Mouse (Mus musculus) adrenal gland, adult 8-10 months (tissue): Measurements from ENCODE around the gene D230025D16Rik. TPM values are rescaled to one million over a fixed set of nuclear protein-coding genes. Genes with fewer than 3 reads are reported as not detected.
"Not testable (repeated sequence)": the region's sequence is repeated elsewhere in the genome, so short reads cannot be mapped to it uniquely, and the experiment has no call there.

Experiments used
- DNase-seq: peaks from one replicate; pipeline ENCODE4 v3.0.0; 2022
- total RNA-seq, 4 experiments: library from RNA; stranded (reverse); gene quantifications; 2 replicates each; pipeline ENCODE4 v1.2.4; 2022

The D230025D16Rik gene
- total RNA-seq, 4 experiments from 2014 or later: 25.0 to 31.8 (median 28.4) TPM

GRCm38 (mm10) chr8:105269075-105269458, 44.1 kb downstream of the D230025D16Rik start:
- DNase-seq: no peak

DNA sequence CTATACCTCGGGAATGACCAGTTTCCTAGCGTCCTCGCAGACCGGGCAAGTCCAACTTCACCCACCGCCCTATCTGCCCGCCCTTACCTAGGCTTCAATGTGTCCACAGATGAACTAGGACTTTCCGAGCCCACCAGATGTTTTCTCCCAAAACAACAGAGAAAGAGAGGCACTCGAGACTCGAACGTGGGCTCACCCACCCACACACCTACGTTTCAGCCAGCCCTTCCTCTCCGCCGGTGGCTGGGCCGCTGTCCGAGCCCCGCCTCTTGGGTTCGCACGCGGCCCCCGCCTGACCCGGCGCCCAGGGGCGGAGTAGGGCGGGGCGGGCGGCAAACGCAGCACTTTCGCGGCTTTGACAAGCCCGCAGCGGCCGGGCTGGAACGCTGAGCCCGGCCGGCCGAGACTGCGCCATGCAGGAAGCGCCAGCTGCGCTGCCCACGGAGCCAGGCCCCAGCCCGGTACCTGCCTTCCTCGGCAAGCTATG, 44.6 kb downstream of the D230025D16Rik start, which contains the start of gene Hsf4:
Gene Hsf4, plus strand, starts transcription at position 341 of the 487 bp plus-strand sequence.
- DNase-seq: no peak

- no peak for DNase-seq
Measured at GRCm38 (mm10) chr8:105270101-105270915, 45.4 kb downstream of the D230025D16Rik start.

DNA sequence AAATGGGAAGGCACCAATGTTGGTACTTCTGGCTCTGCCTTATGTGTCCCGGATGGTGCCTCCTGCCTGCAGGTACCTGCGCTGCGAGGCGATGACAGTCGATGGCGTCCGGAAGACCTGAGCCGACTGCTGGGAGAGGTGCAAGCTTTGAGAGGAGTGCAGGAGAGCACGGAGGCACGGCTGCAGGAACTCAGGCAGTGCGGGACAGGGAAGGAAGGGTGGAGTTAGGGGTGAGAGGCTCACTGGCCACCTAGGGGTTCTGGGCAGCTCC, 45.9 kb downstream of the D230025D16Rik start:
- DNase-seq: no peak

- no peak for DNase-seq
Measured at GRCm38 (mm10) chr8:105275387-105275786, 50.4 kb downstream of the D230025D16Rik start.

- DNase-seq: no peak
Measured at GRCm38 (mm10) chr8:105275840-105276239, 50.9 kb downstream of the D230025D16Rik start, which contains the start of gene Nol3. TSS of gene Nol3 (plus strand) at chr8:105276140.

DNA sequence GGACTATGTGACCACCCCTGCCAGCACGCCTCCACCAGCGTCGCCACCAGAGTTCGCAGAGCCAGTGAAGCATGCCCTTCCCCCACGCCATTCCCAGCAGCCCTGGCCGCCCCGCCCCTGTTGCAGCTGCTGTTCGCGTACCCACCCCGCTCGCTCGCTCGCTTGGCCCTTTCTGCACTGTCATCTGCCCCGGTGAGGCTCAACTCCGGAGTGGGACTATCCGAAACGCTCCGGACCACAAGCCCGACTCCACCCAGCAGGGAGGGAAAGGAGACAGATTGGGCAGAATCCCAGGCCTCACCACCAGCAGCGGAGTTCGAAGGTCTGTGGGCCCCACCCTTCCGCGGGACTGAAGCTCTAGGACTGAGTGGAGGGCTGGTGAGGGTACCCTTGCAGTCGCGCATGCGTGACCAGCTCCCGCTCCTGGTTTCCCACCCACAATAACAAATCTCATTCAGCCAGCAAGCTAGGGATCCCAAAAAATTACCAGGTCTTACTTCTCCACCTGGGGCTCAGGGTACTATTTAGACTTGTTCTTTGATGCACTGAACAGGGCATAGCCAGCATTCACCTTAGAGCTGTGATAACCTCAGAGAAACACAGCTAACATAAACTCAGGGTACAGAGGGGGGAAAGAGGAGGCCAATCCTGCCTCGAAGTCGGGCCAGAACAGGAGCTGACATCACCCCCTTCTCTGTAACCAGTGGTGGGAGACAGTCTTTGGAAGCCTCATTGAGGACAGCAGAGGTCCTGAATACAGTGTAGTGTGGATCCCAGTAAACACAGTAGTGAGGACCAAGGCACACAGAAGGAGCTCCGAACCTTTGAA, 51.6 kb downstream of the D230025D16Rik start:
- DNase-seq: no peak

- DNase-seq: peak; percentile 86
Measured at GRCm38 (mm10) chr8:105278911-105279334, 54.0 kb downstream of the D230025D16Rik start.

GRCm38 (mm10) chr8:105280567-105280966, 55.6 kb downstream of the D230025D16Rik start:
- no peak for DNase-seq

GRCm38 (mm10) chr8:105281821-105282220, 56.9 kb downstream of the D230025D16Rik start:
- no peak for DNase-seq

- no peak for DNase-seq
Measured at GRCm38 (mm10) chr8:105282239-105282638, 57.3 kb downstream of the D230025D16Rik start.

GRCm38 (mm10) chr8:105283074-105283473, 58.1 kb downstream of the D230025D16Rik start:
- no peak for DNase-seq

- no peak for DNase-seq
Measured at GRCm38 (mm10) chr8:105285514-105285913, 60.6 kb downstream of the D230025D16Rik start.

GRCm38 (mm10) chr8:105286907-105287306, 62.0 kb downstream of the D230025D16Rik start:
- DNase-seq: no peak

GRCm38 (mm10) chr8:105288231-105288630, 63.3 kb downstream of the D230025D16Rik start:
- no peak for DNase-seq

DNA sequence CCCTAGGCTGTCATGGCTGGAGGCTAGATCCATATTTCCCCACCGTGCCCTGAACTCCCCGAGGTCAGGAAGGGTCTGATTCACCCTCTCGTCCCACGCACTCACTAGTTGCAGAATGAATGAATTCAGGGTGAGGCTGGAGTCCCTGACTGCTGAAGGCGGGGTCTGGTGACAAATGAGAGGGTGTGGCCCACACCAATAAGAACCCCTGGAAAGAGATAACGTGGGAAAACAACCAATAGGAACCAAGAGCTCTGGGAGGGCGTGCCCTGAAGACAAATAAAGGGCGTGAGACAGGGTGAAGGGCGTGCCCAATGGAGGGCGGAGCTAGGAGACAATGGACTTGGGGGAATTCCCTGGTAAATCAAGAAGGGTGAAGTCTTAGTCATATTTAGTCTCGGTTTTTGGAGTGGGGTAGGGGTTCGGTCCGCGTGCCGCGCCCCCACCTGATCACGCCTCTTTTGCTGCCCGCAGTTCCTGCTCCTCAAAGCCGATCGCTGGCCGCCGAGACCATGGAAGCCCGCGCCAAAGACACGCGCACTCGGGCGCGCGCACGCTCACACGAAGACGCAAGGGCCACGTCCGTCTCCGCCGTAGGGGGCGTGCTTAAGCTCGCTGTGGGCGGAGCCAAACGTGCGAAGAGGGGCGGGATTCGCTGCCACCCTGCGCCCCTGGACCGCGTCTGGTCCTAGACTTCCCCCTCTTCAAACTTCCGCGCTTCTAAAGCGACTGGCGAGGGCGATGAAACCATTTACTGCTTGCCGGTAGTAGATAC, 64.2 kb downstream of the D230025D16Rik start:
- DNase-seq: peak; percentile 94

GRCm38 (mm10) chr8:105289805-105290460, 65.0 kb downstream of the D230025D16Rik start, which contains the start of gene 4931428F04Rik:
TSS of gene 4931428F04Rik (minus strand) at chr8:105289864.
- no peak for DNase-seq

GRCm38 (mm10) chr8:105290554-105291314, 65.8 kb downstream of the D230025D16Rik start:
- peak; percentile 76 for DNase-seq

DNA sequence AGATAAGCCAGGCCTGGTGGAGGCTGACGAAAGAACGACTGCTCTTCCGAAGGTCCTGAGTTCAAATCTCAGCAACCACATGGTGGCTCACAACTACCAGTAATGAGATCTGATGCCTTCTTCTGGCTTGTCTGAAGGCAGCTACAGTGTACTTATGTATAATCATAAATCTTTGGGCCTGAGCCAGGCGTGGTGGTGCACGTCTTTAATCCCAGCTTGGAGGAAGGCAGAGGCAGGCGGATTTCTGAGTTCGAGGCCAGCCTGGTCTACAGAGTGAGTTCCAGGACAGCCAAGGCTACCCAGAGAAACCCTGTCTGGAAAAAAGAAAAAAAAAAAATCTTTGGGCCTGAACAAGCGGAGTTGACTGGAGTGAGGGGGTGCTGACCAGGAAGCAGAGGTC, 66.4 kb downstream of the D230025D16Rik start:
- DNase-seq: not testable (repeated sequence)

GRCm38 (mm10) chr8:105291802-105292201, 66.9 kb downstream of the D230025D16Rik start:
- DNase-seq: not testable (repeated sequence)

DNA sequence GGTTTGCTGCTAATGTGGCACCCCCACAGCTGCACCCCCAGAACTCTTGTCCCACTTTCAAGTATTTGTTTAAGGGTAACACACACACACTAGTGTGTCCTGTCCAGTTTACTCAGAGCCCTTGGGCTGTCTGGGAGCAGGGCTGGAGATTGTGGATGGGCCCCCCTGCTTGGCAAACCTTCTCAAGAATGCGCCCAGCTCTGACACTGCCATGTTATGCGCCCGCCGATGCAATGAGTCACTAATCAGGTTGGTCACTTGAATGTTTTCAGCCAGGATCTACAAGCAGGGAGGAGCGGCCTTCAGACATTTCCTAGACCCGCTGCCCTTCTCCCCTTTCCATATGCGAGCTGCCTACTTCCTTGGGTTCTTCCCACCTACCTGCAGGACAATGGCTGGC, 67.5 kb downstream of the D230025D16Rik start:
- DNase-seq: no peak
